Mouse (Mus musculus) intestine, embryonic 14.5 days (tissue): ENCODE results near the gene Tuba1b. TPM values are rescaled to one million over a fixed set of nuclear protein-coding genes. Genes with fewer than 3 reads are reported as not detected.

Source experiments
- polyA plus RNA-seq: library from polyadenylated mRNA; unstranded; fragments of >200 nt; fragmentation: Nextera tagmentation; extraction: Ambion mirVana; gene quantifications from 2 replicates; pipeline ENCODE4 v1.2.1, GENCODE M21; 2014

The Tuba1b gene
- polyA plus RNA-seq, 1 experiment from 2014 or later: 1,667 TPM

Other genes with a start within 250 kb of the Tuba1b start
- gene Ccdc65, start 226.4 kb downstream of the Tuba1b start, polyA plus RNA-seq: 0.57 and 1.6 TPM in 2 replicates
- gene Fkbp11, start 206.4 kb downstream of the Tuba1b start, polyA plus RNA-seq: 47.9 and 53.1 TPM in 2 replicates
- 34.6 and 37.1 TPM in 2 replicates for gene Arf3, start 171.4 kb downstream of the Tuba1b start, polyA plus RNA-seq
- gene Wnt10b, start 156.4 kb downstream of the Tuba1b start, polyA plus RNA-seq: 0.12 TPM in 1 of 2 replicates, not detected in the other
- not detected in 2 replicates for gene Wnt1, start 144.7 kb downstream of the Tuba1b start, polyA plus RNA-seq
- not detected in 2 replicates for gene Ddn, start 125.1 kb downstream of the Tuba1b start, polyA plus RNA-seq
- gene Prkag1, start 103.0 kb downstream of the Tuba1b start, polyA plus RNA-seq: 77.0 and 77.3 TPM in 2 replicates
- gene Kmt2d, start 63.4 kb downstream of the Tuba1b start, polyA plus RNA-seq: 16.2 and 17.5 TPM in 2 replicates
- 9.5 and 11.4 TPM in 2 replicates for gene Rhebl1, start 40.0 kb downstream of the Tuba1b start, polyA plus RNA-seq
- gene Dhh, start 36.0 kb downstream of the Tuba1b start, polyA plus RNA-seq: 0.62 and 1.0 TPM in 2 replicates
- gene Lmbr1l, start 16.3 kb downstream of the Tuba1b start, polyA plus RNA-seq: 4.1 and 5.5 TPM in 2 replicates
- not detected in 2 replicates for gene Gm49450, start 19.0 kb upstream of the Tuba1b start, polyA plus RNA-seq
- gene Tuba1a, start 19.1 kb upstream of the Tuba1b start, polyA plus RNA-seq: 1,282 and 1,437 TPM in 2 replicates
- gene Tuba1c, start 95.3 kb upstream of the Tuba1b start, polyA plus RNA-seq: 269 and 276 TPM in 2 replicates
- 54.4 and 56.3 TPM in 2 replicates for gene Prph, start 120.6 kb upstream of the Tuba1b start, polyA plus RNA-seq
- 25.4 and 27.7 TPM in 2 replicates for gene Troap, start 140.0 kb upstream of the Tuba1b start, polyA plus RNA-seq
- gene C1ql4, start 153.3 kb upstream of the Tuba1b start, polyA plus RNA-seq: 0.16 TPM in 1 of 2 replicates, not detected in the other
- gene Dnajc22, start 158.6 kb upstream of the Tuba1b start, polyA plus RNA-seq: 16.3 and 20.2 TPM in 2 replicates
- 38.4 and 41.4 TPM in 2 replicates for gene Spats2, start 191.4 kb upstream of the Tuba1b start, polyA plus RNA-seq